Mouse (Mus musculus) heart, postnatal 0 days (tissue): ENCODE measurements around the gene Dtl. TPM values are rescaled to one million over a fixed set of nuclear protein-coding genes. Genes with fewer than 3 reads are reported as not detected.
"Not testable (repeated sequence)": the region's sequence is repeated elsewhere in the genome, so short reads cannot be mapped to it uniquely, and the experiment has no call there.

Source experiments
- ATAC-seq: fragments of 200-750 bp; cut with Nextera tagmentation; 2 replicates; pipeline ENCODE4 v1.8.0; 2017; ENCODE audit warnings: low read depth, moderate number of reproducible peaks, moderate library complexity; ENCODE audit not compliant: insufficient read depth
- DNase-seq: peaks from one replicate; pipeline ENCODE4 v3.0.0-alpha.2; 2016; ENCODE audit warnings: low spot score
- H3K27ac ChIP-seq: fragments of 300-500 bp; sonication (generic); 2 replicates; pipeline ENCODE4 v1.5.1; 2014; ENCODE audit warnings: low read depth, mild to moderate bottlenecking
- H3K27me3 ChIP-seq: fragments of 300-500 bp; sonication (generic); 2 replicates; pipeline ENCODE4 v1.6.1; 2014; ENCODE audit warnings: low read length, mixed read lengths; ENCODE audit not compliant: control insufficient read depth, insufficient read depth
- H3K36me3 ChIP-seq: fragments of 300-500 bp; sonication (generic); replicated peaks from 2 replicates; pipeline ENCODE4 v1.6.1; 2014; ENCODE audit warnings: low read length, mixed read lengths; ENCODE audit not compliant: control insufficient read depth, insufficient read depth
- H3K4me1 ChIP-seq: fragments of 300-500 bp; sonication (generic); 2 replicates; pipeline ENCODE4 v1.6.1; 2014; ENCODE audit warnings: antibody characterized with exemption; ENCODE audit not compliant: control insufficient read depth, insufficient read depth
- H3K4me2 ChIP-seq: fragments of 300-500 bp; sonication (generic); 2 replicates; pipeline ENCODE4 v1.6.1; 2014; ENCODE audit warnings: low read depth, mild to moderate bottlenecking, low read length, moderate library complexity
- H3K4me3 ChIP-seq: fragments of 300-500 bp; sonication (generic); 2 replicates; pipeline ENCODE4 v1.5.1; 2014; ENCODE audit warnings: low read depth, low read length
- H3K9ac ChIP-seq: fragments of 300-500 bp; sonication (generic); replicated peaks from 2 replicates; pipeline ENCODE4 v1.6.1; 2014; ENCODE audit warnings: low read depth, low read length, mixed read lengths
- H3K9me3 ChIP-seq: fragments of 300-500 bp; sonication (generic); replicated peaks from 2 replicates; pipeline ENCODE4 v1.6.1; 2016; ENCODE audit warnings: low read length; ENCODE audit not compliant: control insufficient read depth
- CTCF ChIP-seq: IDR thresholded peaks from 2 replicates; pipeline ENCODE4 v1.5.1; 2016; ENCODE audit warnings: antibody characterized with exemption, control low read depth, low read depth
- EP300 ChIP-seq: IDR thresholded peaks from 2 replicates; pipeline ENCODE4 v1.6.1; 2016; ENCODE audit warnings: antibody characterized with exemption, low read depth
- WGBS: fragments of 180-500 bp; shearing (Covaris S2); extraction: QIAGEN DNeasy Blood & Tissue Kit; methylation state at CpG from one replicate; pipeline ENCODE4 v1.1.7; 2014; 5-methylcytosine and 5-hydroxymethylcytosine counted together
- polyA plus RNA-seq: library from polyadenylated mRNA; unstranded; fragments of >200 nt; fragmentation: Nextera tagmentation; extraction: Ambion mirVana; gene quantifications from 2 replicates; pipeline ENCODE4 v1.2.1, GENCODE M21; 2015
- total RNA-seq: library from RNA; depleted of rRNA; stranded (reverse); fragments of >200 nt; gene quantifications from 2 replicates; pipeline ENCODE4 v1.2.3, GENCODE M21; 2014; ENCODE audit warnings: low replicate concordance

Dtl gene
- total and polyA plus RNA-seq, 2 experiments from 2014 or later: 6.2 to 7.6 TPM

DNA sequence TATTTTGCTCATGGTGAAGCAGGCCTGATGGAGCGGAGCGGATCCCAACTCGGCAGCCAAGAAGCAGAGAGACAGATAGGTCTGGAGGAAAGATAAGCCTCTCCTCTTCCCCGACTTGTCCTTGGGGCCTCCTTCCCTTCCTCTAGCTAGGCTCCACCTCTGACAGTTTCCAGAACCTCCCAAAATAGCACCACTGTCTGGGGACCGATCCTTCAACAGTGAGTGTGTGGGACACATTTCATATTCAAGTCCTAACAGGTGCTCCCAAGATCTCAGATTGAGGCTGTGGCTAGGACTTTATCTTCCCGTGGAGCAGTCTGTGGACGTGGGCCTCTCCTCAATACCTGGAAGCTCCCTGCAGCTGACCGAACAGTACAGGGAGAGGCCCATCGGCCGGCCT, 54.7 kb downstream of the Dtl start:
- 28% methylated on average over 10 of the region's 10 CpGs for WGBS
- no peaks in the 10 kb centered on the region for H3K36me3 ChIP-seq
- H3K9me3 ChIP-seq: no peaks in the 10 kb centered on the region
- H3K27me3 ChIP-seq: no peaks in the 10 kb centered on the region
- no peak overlapping the region for H3K9ac ChIP-seq
- H3K4me1 ChIP-seq: peaks cover 14% of the 10 kb centered on the region
- DNase-seq: peak; percentile 36
- no peak for TF ChIP-seq CTCF
- no peak for TF ChIP-seq EP300
- H3K4me2 ChIP-seq: no peak overlapping the region
- H3K4me3 ChIP-seq: no peak overlapping the region
- ATAC-seq: peak; percentile 44
- peak overlapping the region; percentile 7; the same call in 1 of the 2 replicates for H3K27ac ChIP-seq

DNA sequence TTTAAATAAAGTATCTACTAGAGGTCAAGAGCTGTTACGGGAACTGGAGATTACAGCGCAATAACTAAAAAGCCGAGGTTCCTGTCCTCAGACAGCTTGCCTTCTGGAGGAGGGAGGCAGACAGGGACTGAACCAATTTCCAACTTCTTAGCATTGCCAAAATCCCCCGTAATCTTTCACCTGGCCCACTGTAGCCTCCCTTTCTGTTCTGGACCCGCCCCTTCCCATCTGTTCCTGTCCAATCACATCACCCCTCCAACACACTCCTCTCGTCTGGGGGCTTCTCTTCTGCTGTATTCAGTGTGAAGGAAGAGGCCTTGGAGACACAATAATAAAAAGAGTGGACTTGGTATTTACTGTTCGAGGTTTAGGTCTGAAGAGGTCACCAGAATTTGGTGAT, 55.1 kb downstream of the Dtl start:
- H3K27ac ChIP-seq: peak overlapping the region; percentile 7; the same call in 1 of the 2 replicates
- H3K36me3 ChIP-seq: no peaks in the 10 kb centered on the region
- no peak overlapping the region for H3K4me2 ChIP-seq
- peaks cover 14% of the 10 kb centered on the region for H3K4me1 ChIP-seq
- H3K9ac ChIP-seq: no peak overlapping the region
- ATAC-seq: no peak
- WGBS: 63% methylated on average over 7 of the region's 7 CpGs
- H3K9me3 ChIP-seq: no peaks in the 10 kb centered on the region
- H3K4me3 ChIP-seq: no peak overlapping the region
- DNase-seq: no peak
- TF ChIP-seq EP300 (no peak), CTCF (no peak)
- H3K27me3 ChIP-seq: no peaks in the 10 kb centered on the region

GRCm38 (mm10) chr1:191519329-191520066, 55.8 kb downstream of the Dtl start:
- WGBS: 89% methylated on average over 4 of the region's 4 CpGs
- Histone ChIP-seq H3K4me1 (peaks cover 14% of the 10 kb centered on the region), H3K27me3 (no peaks in the 10 kb centered on the region), H3K4me3 (no peak overlapping the region; the same call in 1 of the 2 replicates), H3K27ac (peak overlapping the region; percentile 32; the same call in 1 of the 2 replicates), H3K9ac (no peak overlapping the region), H3K9me3 (no peaks in the 10 kb centered on the region), H3K4me2 (no peak overlapping the region; the same call in 1 of the 2 replicates), H3K36me3 (no peaks in the 10 kb centered on the region)
- no peak for DNase-seq
- TF ChIP-seq CTCF (no peak), EP300 (no peak)
- ATAC-seq: no peak

DNA sequence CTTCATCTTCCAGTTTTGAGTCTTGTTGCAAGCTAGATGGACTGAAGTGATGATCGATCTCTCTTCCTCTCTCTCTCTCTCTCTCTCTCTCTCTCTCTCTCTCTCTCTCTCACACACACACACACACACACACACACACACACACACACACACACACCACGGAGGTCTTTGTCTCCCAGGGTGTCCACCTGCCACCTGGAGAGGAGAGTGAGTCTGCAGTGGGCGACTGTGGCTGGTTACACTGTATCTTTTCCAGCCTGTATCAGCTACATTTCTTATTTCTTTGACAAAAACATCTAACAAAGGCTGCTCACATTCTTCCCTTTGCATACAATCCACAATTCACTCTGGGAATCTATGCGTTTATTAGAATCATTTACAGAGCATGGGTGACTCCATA, 56.4 kb downstream of the Dtl start:
- Histone ChIP-seq H3K36me3 (no peaks in the 10 kb centered on the region), H3K4me1 (peaks cover 14% of the 10 kb centered on the region), H3K4me3 (no peak overlapping the region; the same call in 1 of the 2 replicates), H3K27me3 (no peaks in the 10 kb centered on the region), H3K4me2 (no peak overlapping the region; the same call in 1 of the 2 replicates), H3K9me3 (no peaks in the 10 kb centered on the region), H3K27ac (peak overlapping the region; percentile 32; the same call in 1 of the 2 replicates), H3K9ac (no peak overlapping the region)
- ATAC-seq (no peak), DNase-seq (no peak)
- TF ChIP-seq CTCF: no peak
- 93% methylated on average over 4 of the region's 4 CpGs for WGBS

DNA sequence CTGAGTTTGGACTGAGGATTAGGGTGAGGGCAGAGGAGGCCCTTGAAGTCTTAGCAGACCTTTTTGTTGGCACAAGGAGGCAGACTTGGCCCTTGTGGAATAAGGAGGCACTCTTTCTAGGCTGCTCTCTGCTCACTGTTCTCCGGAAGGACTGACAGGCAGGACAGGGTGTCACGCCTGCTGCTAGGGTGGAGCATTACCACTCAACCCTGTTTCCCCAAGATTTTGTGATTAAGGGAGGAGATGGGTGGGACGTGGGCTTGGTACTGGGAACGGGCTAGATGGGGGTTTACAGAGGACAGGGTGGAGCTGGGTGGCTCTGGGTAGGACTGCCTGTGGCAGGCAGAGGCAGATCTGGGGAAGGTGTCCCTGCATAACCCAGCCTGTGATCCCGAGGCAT, 57.4 kb downstream of the Dtl start:
- ATAC-seq: no peak
- H3K4me2 ChIP-seq: no peak overlapping the region
- TF ChIP-seq CTCF: no peak
- no peak for TF ChIP-seq EP300
- 81% methylated on average over 5 of the region's 5 CpGs for WGBS
- H3K9ac ChIP-seq: no peak overlapping the region
- H3K36me3 ChIP-seq: no peaks in the 10 kb centered on the region
- H3K4me1 ChIP-seq: peaks cover 14% of the 10 kb centered on the region
- DNase-seq: no peak
- no peaks in the 10 kb centered on the region for H3K27me3 ChIP-seq
- H3K4me3 ChIP-seq: no peak overlapping the region
- no peak overlapping the region for H3K27ac ChIP-seq
- no peaks in the 10 kb centered on the region for H3K9me3 ChIP-seq

DNA sequence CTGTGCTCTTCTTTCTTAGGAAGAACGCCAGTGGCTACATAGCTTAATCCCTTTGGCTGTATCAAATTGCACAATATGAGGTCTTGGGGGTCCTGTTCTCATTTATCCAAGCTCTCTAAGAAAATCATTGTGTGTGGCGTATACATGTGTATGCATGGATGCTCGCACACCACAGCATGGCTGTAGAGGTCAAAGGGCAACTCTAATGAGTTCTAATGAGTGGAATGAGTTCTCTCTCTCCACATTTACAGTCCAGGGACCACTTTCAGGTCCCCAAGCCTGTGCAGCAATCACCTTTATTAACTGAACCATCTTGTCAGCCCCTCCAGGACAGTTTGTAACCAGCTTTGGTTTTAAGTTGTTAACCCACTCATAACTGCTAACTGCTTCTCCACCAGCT, 58.3 kb downstream of the Dtl start:
- H3K27me3 ChIP-seq: no peaks in the 10 kb centered on the region
- H3K27ac ChIP-seq: no peak overlapping the region
- DNase-seq: no peak
- no peaks in the 10 kb centered on the region for H3K36me3 ChIP-seq
- no peak overlapping the region for H3K4me2 ChIP-seq
- no peak overlapping the region for H3K9ac ChIP-seq
- peaks cover 14% of the 10 kb centered on the region for H3K4me1 ChIP-seq
- WGBS: 90% methylated on average over 3 of the region's 3 CpGs
- H3K9me3 ChIP-seq: no peaks in the 10 kb centered on the region
- ATAC-seq: no peak
- H3K4me3 ChIP-seq: no peak overlapping the region
- no peak for TF ChIP-seq EP300
- no peak for TF ChIP-seq CTCF

DNA sequence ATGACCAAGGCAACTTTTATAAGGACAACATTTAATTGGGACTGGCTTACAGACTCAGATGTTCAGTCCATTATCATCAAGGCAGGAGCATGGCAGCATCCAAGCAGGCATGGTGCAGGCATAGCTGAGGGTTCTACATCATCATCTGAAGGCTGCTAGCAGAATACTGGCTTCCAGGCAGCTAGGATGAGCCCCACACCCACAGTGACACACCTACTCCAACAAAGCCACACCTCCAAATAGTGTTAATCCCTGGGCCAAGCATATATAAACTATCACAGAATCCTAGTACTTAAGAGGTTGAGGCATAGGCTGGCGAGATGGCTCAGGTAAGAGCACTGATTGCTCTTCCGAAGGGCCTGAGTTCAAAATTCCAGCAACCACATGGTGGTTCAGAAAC, 59.0 kb downstream of the Dtl start:
- not testable (repeated sequence) for H3K36me3 ChIP-seq, H3K27ac ChIP-seq, ATAC-seq, H3K27me3 ChIP-seq, H3K4me2 ChIP-seq, H3K4me3 ChIP-seq, H3K9ac ChIP-seq, DNase-seq, H3K9me3 ChIP-seq
- WGBS: 85% methylated on average over 2 of the region's 2 CpGs
- peaks cover 14% of the 10 kb centered on the region for H3K4me1 ChIP-seq
